8 mouse cellular contexts compared by ENCODE assay signal in the genomic region with DNA sequence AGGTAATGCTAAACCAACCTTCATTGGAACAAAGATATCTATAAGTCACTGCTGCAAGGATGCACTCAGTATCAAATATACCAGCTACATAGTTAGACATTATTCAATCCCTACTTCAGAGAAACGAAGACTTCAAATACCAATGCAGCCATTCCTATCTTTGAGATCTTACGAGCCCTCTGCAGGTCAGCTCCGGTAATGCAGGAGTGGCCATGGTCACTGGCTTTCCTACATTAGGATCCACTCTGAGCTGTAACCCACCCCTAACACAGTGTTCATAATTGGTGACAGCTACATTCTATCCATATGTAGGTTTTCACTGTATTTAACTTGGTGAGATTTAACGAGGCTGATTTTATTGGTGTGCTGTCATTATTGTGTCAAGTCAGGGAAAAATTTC.
A peak's percentile ranks its signal among the peaks of the same experiment; 100 is the strongest.
DNase-seq lines count a peak whose midpoint lies in the region; ATAC-seq lines count a peak whose summit lies in the region.
"Had no signal": no experiment of that assay in that cellular context is flagged by ENCODE, and none has a peak within 500 bp of the region (broad histone marks: within the 10 kb centered on the region; RNA-seq: fewer than 3 reads in every experiment).

No protein-coding gene starts in this region.

- intact Hi-C loops in left cerebral cortex, postnatal 10 days (cut with DNase I), result no loop called here

- no peak overlapping the region for H3K4me3 ChIP-seq in intestine, embryonic 15.5 days (replicated peaks)
- H3K4me3 ChIP-seq in midbrain, embryonic 14.5 days (replicated peaks; ENCODE audit: low read depth, low read length), result no peak overlapping the region
- H3K4me3 ChIP-seq: limb, embryonic 15.5 days had no signal

- H3K9ac ChIP-seq in intestine, embryonic 15.5 days, result no peak overlapping the region
- H3K9ac ChIP-seq in midbrain, embryonic 14.5 days (replicated peaks; ENCODE audit: low read length), result no peak overlapping the region
- H3K9ac ChIP-seq: limb, embryonic 15.5 days had no signal

- ATAC-seq in intestine, embryonic 15.5 days, result peak; percentile 67; the same call in 1 of the 2 replicates
- ATAC-seq in midbrain, embryonic 14.5 days (ENCODE audit: low FRiP score, low TSS enrichment), result peak; percentile 73; the same call in 1 of the 2 replicates

- no peaks in the 10 kb centered on the region for H3K36me3 ChIP-seq in intestine, embryonic 15.5 days
- H3K36me3 ChIP-seq in midbrain, embryonic 14.5 days (ENCODE audit: control insufficient read depth, insufficient read depth, low read length), result no peaks in the 10 kb centered on the region

- peak; percentile 74 to 94 for DNase-seq in adrenal gland, adult (ENCODE audit: inconsistent age in 2 of 2, low spot score in 1 of 2)
- peak; percentile 92 for DNase-seq in cerebellum, postnatal 14 days
- peak; percentile 84 for DNase-seq in gastrocnemius, adult 18-20 months (ENCODE audit: low spot score)
- peak; percentile 56 to 69 for DNase-seq in left cerebral cortex, postnatal 10 days (ENCODE audit: extremely low spot score in 1 of 2, low spot score in 2 of 2)
- DNase-seq in midbrain, embryonic 14.5 days, result peak; percentile 86
- DNase-seq in spleen, postnatal 10 days (ENCODE audit: low spot score in 2 of 2), result peak; percentile 83 to 87

- 18% methylated on average over 4 of the region's 4 CpGs for WGBS in intestine, embryonic 15.5 days
- WGBS in midbrain, embryonic 14.5 days, result 24% methylated on average over 4 of the region's 4 CpGs

- no peaks in the 10 kb centered on the region for H3K27me3 ChIP-seq in intestine, embryonic 15.5 days (replicated peaks)
- H3K27me3 ChIP-seq in midbrain, embryonic 14.5 days (ENCODE audit: control insufficient read depth, insufficient read depth, low read length), result no peaks in the 10 kb centered on the region
- H3K27me3 ChIP-seq: limb, embryonic 15.5 days had no signal

- H3K27ac ChIP-seq in intestine, embryonic 15.5 days, result no peak overlapping the region
- no peak overlapping the region for H3K27ac ChIP-seq in midbrain, embryonic 14.5 days (replicated peaks; ENCODE audit: low read depth, low read length)
- H3K27ac ChIP-seq: limb, embryonic 15.5 days had no signal

- no peaks in the 10 kb centered on the region for H3K4me1 ChIP-seq in intestine, embryonic 15.5 days (replicated peaks)
- H3K4me1 ChIP-seq in midbrain, embryonic 14.5 days (ENCODE audit: control insufficient read depth, insufficient read depth, low read length), result no peaks in the 10 kb centered on the region
- H3K4me1 ChIP-seq: limb, embryonic 15.5 days had no signal

- no peak overlapping the region for H3K4me2 ChIP-seq in intestine, embryonic 15.5 days (replicated peaks)
- no peak overlapping the region for H3K4me2 ChIP-seq in midbrain, embryonic 14.5 days (ENCODE audit: low read length)
- H3K4me2 ChIP-seq: limb, embryonic 15.5 days had no signal

- H3K9me3 ChIP-seq in intestine, embryonic 15.5 days, result no peaks in the 10 kb centered on the region
- H3K9me3 ChIP-seq in midbrain, embryonic 14.5 days (ENCODE audit: control insufficient read depth, low read length), result no peaks in the 10 kb centered on the region
- H3K9me3 ChIP-seq: limb, embryonic 15.5 days had no signal
